Mouse (Mus musculus) megakaryocyte-erythroid progenitor cell, adult 5-6 weeks (primary cell): Measurements from ENCODE around the gene Cd44. TPM values are rescaled to one million over a fixed set of nuclear protein-coding genes. Genes with fewer than 3 reads are reported as not detected.

ENCODE experiments used
- ATAC-seq: replicated peaks from 2 replicates; pipeline ENCODE4 v1.8.0; 2016; ENCODE audit warnings: mild to moderate bottlenecking, inconsistent platforms; ENCODE audit not compliant: severe bottlenecking, poor library complexity, low FRiP score, low TSS enrichment
- total RNA-seq, 2 experiments: library from RNA; stranded (forward) in 1 of 2; stranded (reverse) in 1 of 2; fragments of 200-1000, 215-1000 nt in 1 of 2; fragments of >200 nt in 1 of 2; fragmentation: Nextera tagmentation in 1 of 2; gene quantifications; 2 replicates each; pipeline ENCODE4 v1.2.3; 2014 to 2017

The Cd44 gene
- total RNA-seq, 2 experiments from 2014 or later: 112 to 143 TPM

GRCm38 (mm10) chr2:102877463-102877862 is 24.0 kb downstream of the Cd44 start:
- ATAC-seq: no peak

- ATAC-seq: 0 out of 2 replicates have a peak, but pooled peaks have one; percentile 12
These were observed 25.3 kb downstream of the Cd44 start for GRCm38 (mm10) chr2:102876141-102876540.

- ATAC-seq: no peak
These were observed 27.6 kb downstream of the Cd44 start for GRCm38 (mm10) chr2:102873848-102874247.

GRCm38 (mm10) chr2:102873194-102873593 is 28.3 kb downstream of the Cd44 start:
- no peak for ATAC-seq

- no peak for ATAC-seq
These were observed 29.0 kb downstream of the Cd44 start for GRCm38 (mm10) chr2:102872436-102872835.

GRCm38 (mm10) chr2:102868444-102868843 is 33.0 kb downstream of the Cd44 start:
- ATAC-seq: no peak

GRCm38 (mm10) chr2:102867396-102868088 is 33.9 kb downstream of the Cd44 start:
- ATAC-seq: peak; percentile 67

- no peak for ATAC-seq
These were observed 34.9 kb downstream of the Cd44 start for GRCm38 (mm10) chr2:102866594-102866993.

GRCm38 (mm10) chr2:102865354-102865752 is 36.1 kb downstream of the Cd44 start:
- no peak for ATAC-seq

- peak; percentile 80 for ATAC-seq
These were observed 36.6 kb downstream of the Cd44 start for GRCm38 (mm10) chr2:102864695-102865353.

GRCm38 (mm10) chr2:102864036-102864435 is 37.4 kb downstream of the Cd44 start:
- no peak for ATAC-seq

GRCm38 (mm10) chr2:102863583-102863982 is 37.9 kb downstream of the Cd44 start:
- no peak for ATAC-seq

- ATAC-seq: no peak
These were observed 38.8 kb downstream of the Cd44 start for GRCm38 (mm10) chr2:102862706-102863105.

- ATAC-seq: no peak
These were observed 43.2 kb downstream of the Cd44 start for GRCm38 (mm10) chr2:102858271-102858670.

- ATAC-seq: no peak
These were observed 48.2 kb downstream of the Cd44 start for GRCm38 (mm10) chr2:102853297-102853696.

GRCm38 (mm10) chr2:102851936-102852477 is 49.5 kb downstream of the Cd44 start:
- ATAC-seq: no peak

GRCm38 (mm10) chr2:102850026-102850425 is 51.4 kb downstream of the Cd44 start:
- ATAC-seq: no peak

- peak; percentile 77 for ATAC-seq
These were observed 52.5 kb downstream of the Cd44 start for GRCm38 (mm10) chr2:102848811-102849433.

GRCm38 (mm10) chr2:102841231-102841630 is 60.2 kb downstream of the Cd44 start:
- ATAC-seq: no peak

GRCm38 (mm10) chr2:102838179-102838578 is 63.3 kb downstream of the Cd44 start:
- ATAC-seq: no peak
